Mouse (Mus musculus): ENCODE measurements at regions not wholly inside any gene's neighbourhood (a gene's known extent, or its start where the extent isn't known, plus 50 kb on each side); places are given as distances from the start of the nearest gene placed in this dataset.

DNA sequence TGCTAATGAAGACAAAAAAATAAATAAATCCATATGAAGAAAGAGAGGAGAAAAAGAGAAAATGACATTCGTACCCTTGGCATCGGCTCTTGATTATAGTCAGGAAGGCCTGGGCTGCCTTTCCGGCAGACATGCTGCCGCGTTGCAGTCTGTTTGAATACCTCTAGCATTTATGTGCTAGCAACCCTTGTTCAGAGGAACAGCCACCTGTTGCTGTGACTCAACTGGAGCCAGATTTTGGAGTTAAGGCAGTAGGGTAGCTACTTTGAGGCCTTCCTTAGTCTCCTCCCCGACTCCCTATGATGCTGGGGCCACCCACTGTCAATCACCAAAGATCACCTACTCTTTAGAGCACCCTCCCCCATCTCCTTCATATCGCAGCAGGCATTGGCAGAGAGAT is 148.5 kb upstream of the Cops8 start:
- Histone ChIP-seq H3K9ac (replicated peaks) (no peak overlapping the region), H3K27ac (replicated peaks) (no peak overlapping the region), H3K4me1 (peaks cover 12% of the 10 kb centered on the region), H3K27me3 (no peaks in the 10 kb centered on the region), H3K36me3 (no peaks in the 10 kb centered on the region), H3K4me2 (replicated peaks) (no peak overlapping the region), H3K4me3 (no peak overlapping the region), H3K9me3 (no peaks in the 10 kb centered on the region)
- 70% methylated on average over 7 of the region's 7 CpGs for WGBS
- ATAC-seq (replicated peaks): no peak

DNA sequence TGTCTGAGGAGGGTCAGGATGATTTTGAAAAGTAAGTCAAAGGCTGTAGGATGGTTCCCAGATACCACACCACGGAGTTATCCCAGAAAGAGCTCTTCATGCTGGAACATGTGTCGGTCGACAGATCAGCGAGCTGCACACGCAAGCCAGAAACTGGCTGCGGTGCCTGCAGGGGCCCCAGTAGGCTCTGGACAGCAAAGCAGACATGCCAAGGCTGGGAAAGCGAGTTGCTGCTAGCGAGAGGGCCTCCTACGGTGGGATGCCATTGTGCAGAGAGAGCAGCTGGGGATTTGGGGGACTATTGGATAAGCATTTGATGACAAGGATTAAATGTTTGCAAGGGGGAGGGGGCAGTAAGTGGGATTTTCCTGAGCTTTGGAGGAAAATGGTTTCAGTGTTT is 145.4 kb upstream of the Cops8 start:
- Histone ChIP-seq H3K9ac (replicated peaks) (no peak overlapping the region), H3K27me3 (no peaks in the 10 kb centered on the region), H3K4me3 (no peak overlapping the region), H3K4me1 (peaks cover 12% of the 10 kb centered on the region), H3K27ac (replicated peaks) (peak overlapping the region; percentile 40; the same call in 1 of the 2 replicates), H3K36me3 (no peaks in the 10 kb centered on the region), H3K4me2 (replicated peaks) (no peak overlapping the region), H3K9me3 (no peaks in the 10 kb centered on the region)
- no peak for ATAC-seq (replicated peaks)
- WGBS: 2% methylated on average over 9 of the region's 9 CpGs

DNA sequence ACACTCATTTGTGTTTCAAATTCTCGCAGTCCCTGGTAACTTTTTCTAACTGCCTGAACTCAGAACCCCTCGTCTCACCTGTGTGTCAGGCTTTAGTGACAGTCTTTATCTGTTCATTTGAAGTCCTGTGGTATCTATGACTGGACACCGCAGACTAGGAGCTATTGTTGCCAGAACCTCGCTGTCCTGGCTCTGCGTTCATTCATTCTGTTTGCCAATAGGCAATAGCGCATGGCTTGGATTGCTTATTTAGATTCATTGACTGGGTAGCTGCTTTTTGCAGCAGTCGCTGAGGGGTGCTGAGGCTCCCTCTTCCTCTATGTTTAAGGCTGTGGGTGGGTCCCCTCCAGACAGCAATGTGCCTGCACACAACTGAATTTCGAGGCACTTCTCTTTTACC is 144.6 kb upstream of the Cops8 start:
- no peak overlapping the region for H3K27ac ChIP-seq (replicated peaks)
- peaks cover 12% of the 10 kb centered on the region for H3K4me1 ChIP-seq
- no peak overlapping the region for H3K4me2 ChIP-seq (replicated peaks)
- 33% methylated on average over 8 of the region's 8 CpGs for WGBS
- no peak for ATAC-seq (replicated peaks)
- H3K36me3 ChIP-seq: no peaks in the 10 kb centered on the region
- H3K27me3 ChIP-seq: no peaks in the 10 kb centered on the region
- no peak overlapping the region for H3K4me3 ChIP-seq
- H3K9ac ChIP-seq (replicated peaks): no peak overlapping the region
- H3K9me3 ChIP-seq: no peaks in the 10 kb centered on the region

DNA sequence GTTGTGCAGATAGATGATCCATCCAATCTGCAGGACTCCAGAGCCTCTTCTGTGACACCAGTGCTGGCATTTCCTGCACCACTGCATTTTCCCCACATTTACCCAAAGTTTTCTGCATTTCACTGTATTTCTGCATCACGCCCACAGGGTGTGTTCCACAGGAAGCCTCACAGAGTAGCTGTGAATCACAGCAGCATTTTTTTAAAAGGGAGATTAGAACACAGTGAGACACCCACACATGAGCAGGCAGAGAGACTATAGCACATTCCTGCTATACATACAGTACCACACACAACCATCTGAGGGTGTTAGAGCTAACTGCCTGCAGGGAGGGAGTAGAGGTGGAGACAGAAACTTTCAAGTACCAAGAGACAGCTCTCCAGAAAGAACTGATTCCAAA is 141.1 kb upstream of the Cops8 start:
- Histone ChIP-seq H3K4me3 (no peak overlapping the region), H3K9me3 (no peaks in the 10 kb centered on the region), H3K4me1 (peaks cover 12% of the 10 kb centered on the region), H3K27ac (replicated peaks) (no peak overlapping the region), H3K9ac (replicated peaks) (no peak overlapping the region), H3K4me2 (replicated peaks) (no peak overlapping the region), H3K27me3 (no peaks in the 10 kb centered on the region), H3K36me3 (no peaks in the 10 kb centered on the region)
- ATAC-seq (replicated peaks): no peak
- WGBS: 90% methylated on average over 1 of the region's 1 CpGs

DNA sequence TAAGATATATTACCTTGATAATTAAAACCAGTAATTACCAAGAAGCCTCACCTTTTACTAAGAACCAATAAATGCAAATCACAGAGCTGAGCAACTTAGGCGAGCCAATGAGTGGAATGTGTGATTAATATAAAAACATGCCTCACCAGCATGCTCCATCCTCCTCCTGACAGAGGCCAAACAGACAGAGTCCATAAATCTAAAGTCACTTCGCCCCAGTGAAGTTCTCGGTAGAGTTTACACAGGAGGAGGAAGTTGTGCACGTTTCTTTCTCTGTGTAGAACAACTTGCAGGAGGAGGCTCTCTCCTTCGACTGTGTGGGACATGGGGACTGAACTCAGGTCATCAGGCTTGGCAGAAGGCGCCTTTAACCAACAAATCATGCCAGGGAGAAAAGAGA is 139.5 kb upstream of the Cops8 start:
- 89% methylated on average over 6 of the region's 6 CpGs for WGBS
- no peak for ATAC-seq (replicated peaks)
- H3K27me3 ChIP-seq: no peaks in the 10 kb centered on the region
- H3K36me3 ChIP-seq: no peaks in the 10 kb centered on the region
- H3K27ac ChIP-seq (replicated peaks): no peak overlapping the region
- peaks cover 5% of the 10 kb centered on the region; the same call in 1 of the 2 replicates for H3K4me1 ChIP-seq
- H3K4me2 ChIP-seq (replicated peaks): no peak overlapping the region
- no peaks in the 10 kb centered on the region for H3K9me3 ChIP-seq
- no peak overlapping the region for H3K9ac ChIP-seq (replicated peaks)
- no peak overlapping the region for H3K4me3 ChIP-seq

DNA sequence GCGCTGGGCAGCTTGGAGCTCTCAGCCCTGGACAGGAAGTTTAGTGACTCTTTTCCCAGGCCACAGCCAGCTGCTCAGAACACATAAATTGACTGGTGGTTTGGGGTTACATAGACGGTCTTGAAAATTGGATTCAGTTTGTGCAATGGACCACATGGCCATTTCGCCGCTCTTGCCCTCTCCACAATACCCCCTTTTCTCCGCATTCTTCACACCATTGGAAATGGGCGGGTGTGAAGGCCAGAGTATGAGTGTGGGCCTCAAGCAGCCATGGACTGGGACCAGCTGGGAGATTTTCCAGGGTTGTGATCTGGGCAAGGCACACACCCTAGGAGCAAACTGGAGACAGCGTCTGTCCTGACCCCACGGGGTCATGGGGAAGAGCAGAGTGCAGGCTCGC is 135.1 kb upstream of the Cops8 start:
- H3K27me3 ChIP-seq: no peaks in the 10 kb centered on the region

DNA sequence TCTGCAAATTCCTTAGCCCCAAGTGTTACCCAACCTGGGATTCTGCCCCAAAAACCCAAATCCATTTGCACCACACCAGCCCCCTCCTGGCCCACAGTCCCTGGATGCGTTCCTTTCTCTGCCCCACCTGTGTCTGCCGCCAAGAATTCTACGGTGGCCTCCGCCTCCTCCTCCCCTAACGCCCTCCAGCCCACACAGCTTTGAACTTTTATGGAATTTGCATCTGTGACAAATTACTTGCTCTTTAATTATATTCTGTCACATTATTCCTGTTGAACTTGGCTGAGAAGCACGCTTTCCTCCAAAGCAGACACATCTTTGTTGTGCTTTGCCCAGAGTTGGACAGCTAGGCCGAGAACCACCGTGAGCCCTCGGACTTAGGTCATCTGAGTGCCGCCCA is 131.8 kb upstream of the Cops8 start:
- ATAC-seq (replicated peaks): no peak
- H3K4me2 ChIP-seq (replicated peaks): no peak overlapping the region
- no peak overlapping the region for H3K27ac ChIP-seq (replicated peaks)
- no peak overlapping the region for H3K9ac ChIP-seq (replicated peaks)
- H3K4me3 ChIP-seq: no peak overlapping the region
- H3K4me1 ChIP-seq: peaks cover 25% of the 10 kb centered on the region
- no peaks in the 10 kb centered on the region for H3K36me3 ChIP-seq
- H3K9me3 ChIP-seq: no peaks in the 10 kb centered on the region
- 49% methylated on average over 10 of the region's 10 CpGs for WGBS
- no peaks in the 10 kb centered on the region for H3K27me3 ChIP-seq

More for the DNA sequence above, 135.1 kb upstream of the Cops8 start:
- Histone ChIP-seq H3K9me3 (no peaks in the 10 kb centered on the region), H3K4me2 (replicated peaks) (no peak overlapping the region), H3K36me3 (no peaks in the 10 kb centered on the region), H3K27ac (replicated peaks) (no peak overlapping the region), H3K4me3 (no peak overlapping the region), H3K9ac (replicated peaks) (no peak overlapping the region), H3K4me1 (peaks cover 8% of the 10 kb centered on the region)
- 61% methylated on average over 9 of the region's 9 CpGs for WGBS
- ATAC-seq (replicated peaks): 0 out of 2 replicates have a peak, but pooled peaks have one; percentile 19

DNA sequence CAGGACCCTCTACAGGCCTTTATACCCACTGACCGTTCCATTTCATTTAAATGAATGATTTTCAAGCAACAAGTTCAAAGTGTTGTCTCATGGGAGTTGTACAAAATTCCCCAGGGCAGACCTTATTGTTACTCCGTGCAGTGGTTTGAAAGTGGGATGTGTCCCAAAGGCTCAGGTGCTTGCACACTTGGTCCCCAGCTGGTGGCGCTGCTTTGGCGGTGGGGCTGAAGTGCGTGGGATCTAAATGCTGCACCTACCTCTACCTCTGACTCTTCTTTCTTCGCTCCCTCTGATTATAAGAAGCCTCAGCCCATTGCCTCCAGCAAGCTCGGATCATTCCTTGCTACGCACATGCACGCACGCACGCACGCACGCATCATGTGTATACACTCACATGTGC is 131.0 kb upstream of the Cops8 start:
- 93% methylated on average over 13 of the region's 13 CpGs for WGBS
- Histone ChIP-seq H3K9me3 (no peaks in the 10 kb centered on the region), H3K4me2 (replicated peaks) (no peak overlapping the region), H3K36me3 (no peaks in the 10 kb centered on the region), H3K4me3 (no peak overlapping the region), H3K9ac (replicated peaks) (no peak overlapping the region), H3K4me1 (peaks cover 28% of the 10 kb centered on the region), H3K27ac (replicated peaks) (no peak overlapping the region), H3K27me3 (no peaks in the 10 kb centered on the region)
- no peak for ATAC-seq (replicated peaks)

DNA sequence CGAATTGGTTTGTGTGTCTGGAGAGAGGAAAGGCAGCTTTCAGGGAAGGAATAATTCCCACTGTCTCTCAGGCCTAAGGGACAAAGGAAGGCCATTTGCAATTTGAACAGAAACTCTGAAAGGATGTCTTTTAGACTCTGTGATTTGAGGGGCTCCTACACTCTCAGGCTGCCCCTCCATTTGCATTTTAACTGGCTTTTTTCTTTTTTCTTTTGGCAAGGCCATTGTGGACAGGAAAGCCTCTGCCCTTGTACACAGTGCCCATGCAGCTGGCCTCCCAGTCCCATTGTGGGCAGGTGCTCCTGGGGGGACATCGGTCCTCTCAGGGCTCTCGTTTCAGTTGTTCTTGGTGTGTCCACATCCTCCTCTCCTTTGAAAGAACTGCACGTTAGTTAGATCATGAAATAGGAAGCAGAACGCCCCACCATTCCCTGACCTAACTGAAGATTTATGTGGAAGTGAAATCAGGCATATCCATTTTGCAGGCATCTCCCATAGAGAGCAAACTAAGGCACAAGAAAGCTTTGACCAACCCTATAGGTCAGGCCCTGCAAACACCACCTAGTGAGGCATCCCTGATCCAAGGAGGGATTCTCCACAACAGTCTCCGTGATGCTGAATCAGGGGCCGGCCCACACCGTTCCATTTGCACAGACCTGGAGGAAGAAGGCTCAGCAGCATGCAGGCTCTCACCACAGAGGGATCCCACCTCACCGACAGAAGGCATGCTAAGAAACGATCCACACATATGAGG is 127.5 kb upstream of the Cops8 start:
- H3K4me2 ChIP-seq (replicated peaks): no peak overlapping the region
- peaks cover 27% of the 10 kb centered on the region for H3K4me1 ChIP-seq
- H3K9me3 ChIP-seq: no peaks in the 10 kb centered on the region
- no peak overlapping the region for H3K9ac ChIP-seq (replicated peaks)
- peak; percentile 74 for ATAC-seq (replicated peaks)
- H3K27ac ChIP-seq (replicated peaks): peak overlapping the region; percentile 73
- WGBS: 41% methylated on average over 10 of the region's 10 CpGs
- no peak overlapping the region for H3K4me3 ChIP-seq
- H3K36me3 ChIP-seq: no peaks in the 10 kb centered on the region
- H3K27me3 ChIP-seq: no peaks in the 10 kb centered on the region

DNA sequence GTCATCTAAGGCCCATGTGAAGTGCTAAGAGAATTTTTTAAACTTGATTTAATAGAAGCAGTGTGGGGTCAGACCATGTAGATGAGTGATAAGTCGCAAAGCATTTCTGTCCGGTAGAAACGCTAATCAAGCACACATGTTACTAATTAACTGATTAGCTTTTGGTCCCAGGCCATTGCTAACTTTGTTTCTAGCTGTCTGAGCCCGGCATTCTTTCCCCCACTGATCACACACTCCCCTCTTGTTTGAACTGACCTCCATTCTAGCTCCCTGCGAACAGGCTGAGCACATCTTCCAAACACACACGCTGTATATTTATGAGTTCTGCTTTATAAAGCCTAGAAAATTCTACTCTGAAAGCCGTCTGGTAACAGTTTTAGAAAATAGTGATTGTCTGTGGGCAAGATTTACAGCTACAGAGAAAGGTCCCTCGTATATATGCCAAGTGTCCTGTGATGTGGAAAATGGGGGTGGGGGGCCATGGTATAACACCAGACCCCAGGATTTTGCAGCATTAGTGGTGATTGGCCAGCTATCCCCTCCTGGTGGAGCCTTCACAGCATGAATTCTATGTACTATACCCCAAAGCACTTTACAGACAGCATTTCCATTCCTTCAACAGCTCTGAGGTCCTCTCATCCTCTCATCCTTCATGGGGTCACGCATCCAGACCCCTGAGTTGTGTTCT is 126.1 kb upstream of the Cops8 start:
- no peak for ATAC-seq (replicated peaks)
- H3K4me2 ChIP-seq (replicated peaks): no peak overlapping the region
- no peak overlapping the region for H3K4me3 ChIP-seq
- 32% methylated on average over 9 of the region's 9 CpGs for WGBS
- H3K27ac ChIP-seq (replicated peaks): no peak overlapping the region
- H3K9me3 ChIP-seq: no peaks in the 10 kb centered on the region
- no peaks in the 10 kb centered on the region for H3K36me3 ChIP-seq
- no peak overlapping the region for H3K9ac ChIP-seq (replicated peaks)
- H3K4me1 ChIP-seq: peaks cover 22% of the 10 kb centered on the region
- no peaks in the 10 kb centered on the region for H3K27me3 ChIP-seq

DNA sequence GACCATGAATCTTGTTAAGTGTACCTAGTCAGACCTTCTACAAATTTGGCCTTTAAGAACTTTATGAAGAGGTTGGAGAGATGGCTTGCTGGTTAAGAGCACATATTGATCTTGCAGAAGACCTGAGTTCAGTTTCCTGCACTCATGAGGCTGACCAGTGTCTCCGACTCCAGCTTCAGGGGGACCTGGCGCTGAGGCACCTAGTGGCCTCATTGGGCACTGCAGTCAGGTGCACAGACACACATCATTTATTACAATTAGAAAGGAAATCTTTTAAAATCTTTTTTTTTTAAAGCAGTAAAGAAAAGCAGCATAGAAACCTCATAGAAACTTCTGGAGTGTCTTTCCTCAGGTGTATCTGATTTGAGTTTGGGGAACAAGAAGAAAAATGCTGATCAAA is 123.9 kb upstream of the Cops8 start:
- Histone ChIP-seq H3K27me3 (no peaks in the 10 kb centered on the region), H3K4me1 (peaks cover 22% of the 10 kb centered on the region), H3K9ac (replicated peaks) (no peak overlapping the region), H3K9me3 (no peaks in the 10 kb centered on the region), H3K27ac (replicated peaks) (no peak overlapping the region), H3K4me2 (replicated peaks) (no peak overlapping the region), H3K4me3 (no peak overlapping the region), H3K36me3 (no peaks in the 10 kb centered on the region)
- no peak for ATAC-seq (replicated peaks)
- 91% methylated on average over 2 of the region's 2 CpGs for WGBS

DNA sequence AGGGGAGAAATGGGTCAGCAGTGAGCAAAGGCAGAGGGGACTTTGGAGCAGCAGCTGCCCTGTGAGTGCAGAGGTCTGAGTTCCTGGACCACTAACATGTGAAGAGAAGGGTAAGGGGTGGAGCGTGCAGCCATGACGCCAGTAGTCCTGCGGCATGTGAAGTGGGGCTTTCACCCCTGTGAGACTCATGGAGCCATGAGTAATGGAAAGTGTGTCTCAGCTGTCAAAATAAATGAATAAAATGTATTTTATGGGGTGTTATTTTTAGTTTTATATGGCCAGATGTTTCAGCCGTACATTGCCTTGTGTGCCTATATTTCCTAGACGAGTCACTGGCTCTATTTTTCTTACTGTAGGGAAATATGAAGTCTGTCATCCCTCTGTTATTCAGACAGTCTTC is 121.5 kb upstream of the Cops8 start:
- Histone ChIP-seq H3K27me3 (no peaks in the 10 kb centered on the region), H3K4me3 (no peak overlapping the region), H3K4me2 (replicated peaks) (no peak overlapping the region), H3K9ac (replicated peaks) (no peak overlapping the region), H3K36me3 (no peaks in the 10 kb centered on the region), H3K9me3 (no peaks in the 10 kb centered on the region), H3K4me1 (peaks cover 6% of the 10 kb centered on the region), H3K27ac (replicated peaks) (no peak overlapping the region)
- no peak for ATAC-seq (replicated peaks)
- WGBS: 92% methylated on average over 5 of the region's 5 CpGs

DNA sequence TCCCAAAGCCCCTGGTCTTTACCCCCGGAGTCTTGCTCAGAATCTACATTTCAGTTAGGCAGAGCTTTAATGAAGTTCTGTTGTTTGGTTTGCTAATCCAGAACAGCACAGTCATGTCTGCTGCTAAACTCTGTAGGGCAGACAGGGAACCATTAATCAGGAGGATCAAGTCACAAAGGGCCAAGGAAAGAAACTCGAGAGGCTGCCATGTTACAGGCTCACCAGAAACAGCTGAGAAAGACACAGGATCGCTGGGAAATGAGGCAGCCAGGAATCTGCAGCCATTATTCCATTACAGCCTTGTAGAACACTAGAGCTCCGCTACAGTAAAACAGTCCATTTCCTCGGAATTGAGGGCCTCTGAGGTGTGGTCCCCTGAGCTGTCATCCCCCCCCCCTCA is 121.1 kb upstream of the Cops8 start:
- WGBS: 75% methylated on average over 5 of the region's 5 CpGs
- no peak for ATAC-seq (replicated peaks)
- no peak overlapping the region for H3K4me2 ChIP-seq (replicated peaks)
- H3K9me3 ChIP-seq: no peaks in the 10 kb centered on the region
- H3K36me3 ChIP-seq: no peaks in the 10 kb centered on the region
- H3K9ac ChIP-seq (replicated peaks): no peak overlapping the region
- no peak overlapping the region for H3K27ac ChIP-seq (replicated peaks)
- no peaks in the 10 kb centered on the region for H3K27me3 ChIP-seq
- H3K4me1 ChIP-seq: peaks cover 9% of the 10 kb centered on the region
- H3K4me3 ChIP-seq: no peak overlapping the region

Measured in forebrain, embryonic 15.5 days (tissue).